Mouse (Mus musculus) liver, embryonic 14.5 days (tissue): Measurements from ENCODE around the gene Usp39.

Experiments
- CTCF ChIP-seq: IDR thresholded peaks from 2 replicates; pipeline ENCODE4 v1.5.1; 2016; ENCODE audit warnings: antibody characterized with exemption, low read depth, control low read depth
- EP300 ChIP-seq: IDR thresholded peaks from 2 replicates; pipeline ENCODE4 v1.6.1; 2016; ENCODE audit warnings: antibody characterized with exemption, low read depth

GRCm38 (mm10) chr6:72333111-72333510 lies 11.9 kb downstream of the Usp39 start:
- TF ChIP-seq CTCF (no peak), EP300 (no peak)
